In the genomic region with DNA sequence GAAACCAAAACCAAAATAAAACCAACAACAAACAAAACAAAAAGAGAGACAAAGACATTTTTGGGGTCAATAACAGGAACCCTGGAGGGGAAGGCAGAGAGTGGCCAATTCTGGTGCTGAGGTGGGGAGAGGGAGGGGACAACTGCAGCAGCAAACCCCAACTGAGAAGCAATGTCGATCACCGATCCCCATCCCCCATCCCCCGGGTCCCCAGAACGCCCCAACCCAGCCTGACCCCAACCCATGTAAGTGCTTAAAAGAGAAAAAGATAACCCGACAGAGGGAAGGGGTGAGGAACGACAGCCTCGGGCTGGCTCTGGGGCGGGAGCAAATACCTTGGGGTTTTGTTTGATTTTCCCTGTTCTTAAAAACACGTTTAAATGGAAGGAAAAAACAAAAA, we compare ENCODE assay signal across 25 mouse cellular contexts.
"Had no signal": no experiment of that assay in that cellular context is flagged by ENCODE, and none has a peak within 500 bp of the region (broad histone marks: within the 10 kb centered on the region; RNA-seq: fewer than 3 reads in every experiment).

No protein-coding gene starts in this region.

- H3K9me3 ChIP-seq: heart, embryonic 12.5 days; hindbrain, embryonic 10.5 days; hindbrain, embryonic 12.5 days; limb, embryonic 10.5 days; limb, embryonic 12.5 days; liver, embryonic 13.5 days; liver, embryonic 15.5 days had no signal

- DNase-seq: gastrocnemius, adult 2 months; gastrocnemius, postnatal 10 days; gastrocnemius, postnatal 25 days; heart, postnatal 10 days; heart, postnatal 4 days; kidney, adult 18-20 months; kidney, adult 8-10 months; kidney, postnatal 10 days; kidney, postnatal 25 days; kidney, postnatal 4 days; liver; liver, embryonic 13.5 days had no signal

- ATAC-seq: hindbrain, embryonic 16.5 days; inflammation-experienced regulatory T-cells, adult 6 months; intestine, embryonic 16.5 days had no signal

- H3K9ac ChIP-seq: heart, embryonic 12.5 days; hindbrain, embryonic 12.5 days; hindbrain, embryonic 14.5 days; limb, embryonic 12.5 days; liver, embryonic 13.5 days; liver, embryonic 15.5 days had no signal

- H3K4me3 ChIP-seq: gastrocnemius, adult 2 months; heart, embryonic 12.5 days; hindbrain, embryonic 10.5 days; hindbrain, embryonic 12.5 days; layer of hippocampus, adult 2 months; left cerebral cortex, adult 2 months; limb, embryonic 10.5 days; limb, embryonic 12.5 days; liver, embryonic 13.5 days; liver, embryonic 15.5 days had no signal

- H3K4me2 ChIP-seq: heart, embryonic 12.5 days; hindbrain, embryonic 12.5 days; hindbrain, embryonic 14.5 days; limb, embryonic 12.5 days; liver, embryonic 11.5 days; liver, embryonic 13.5 days; liver, embryonic 15.5 days had no signal

- H3K4me1 ChIP-seq: hindbrain, embryonic 10.5 days had no signal

- H3K27ac ChIP-seq: gastrocnemius, adult 2 months; hindbrain, embryonic 10.5 days; hindbrain, embryonic 12.5 days; hindbrain, embryonic 14.5 days; layer of hippocampus, adult 2 months; left cerebral cortex, adult 2 months; limb, embryonic 10.5 days; limb, embryonic 12.5 days; liver, embryonic 13.5 days; liver, embryonic 15.5 days had no signal

- H3K27me3 ChIP-seq: heart, embryonic 12.5 days; hindbrain, embryonic 12.5 days; limb, embryonic 12.5 days; liver, embryonic 13.5 days; liver, embryonic 15.5 days had no signal
